Mouse (Mus musculus) right cerebral cortex, postnatal 10 days (tissue): ENCODE measurements around the gene Cdc5l.
"Not testable (repeated sequence)": the region's sequence is repeated elsewhere in the genome, so short reads cannot be mapped to it uniquely, and the experiment has no call there.

Experiments
- DNase-seq, 2 experiments: peaks; one replicate each; pipeline ENCODE4 v3.0.0; 2021; ENCODE audit warnings: low spot score in 2 of 2

The Cdc5l gene

GRCm38 (mm10) chr17:45433419-45434261 is at the start of gene Cdc5l:
Cdc5l (minus strand) TSS chr17:45433737.
- peak; percentile 98 to 99 for DNase-seq

DNA sequence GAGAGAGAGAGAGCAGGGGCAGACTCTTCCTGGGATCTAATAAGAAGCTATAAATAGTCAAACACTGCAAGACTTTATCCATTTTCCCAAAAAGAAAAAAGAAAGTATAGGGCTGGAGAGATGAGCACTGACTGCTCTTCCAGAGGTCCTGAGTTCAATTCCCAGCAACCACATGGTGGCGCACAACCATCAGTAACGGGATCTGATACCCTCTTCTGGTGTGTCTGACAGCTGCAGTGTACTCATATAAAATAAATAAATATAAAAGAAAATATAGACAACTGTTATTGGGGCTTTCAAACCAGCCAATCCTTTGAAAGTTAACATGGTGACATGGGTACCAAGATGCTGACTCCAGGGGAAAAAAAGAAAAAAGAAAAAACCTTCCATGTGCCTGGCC is 46.9 kb upstream of the Cdc5l start:
- no peak for DNase-seq

DNA sequence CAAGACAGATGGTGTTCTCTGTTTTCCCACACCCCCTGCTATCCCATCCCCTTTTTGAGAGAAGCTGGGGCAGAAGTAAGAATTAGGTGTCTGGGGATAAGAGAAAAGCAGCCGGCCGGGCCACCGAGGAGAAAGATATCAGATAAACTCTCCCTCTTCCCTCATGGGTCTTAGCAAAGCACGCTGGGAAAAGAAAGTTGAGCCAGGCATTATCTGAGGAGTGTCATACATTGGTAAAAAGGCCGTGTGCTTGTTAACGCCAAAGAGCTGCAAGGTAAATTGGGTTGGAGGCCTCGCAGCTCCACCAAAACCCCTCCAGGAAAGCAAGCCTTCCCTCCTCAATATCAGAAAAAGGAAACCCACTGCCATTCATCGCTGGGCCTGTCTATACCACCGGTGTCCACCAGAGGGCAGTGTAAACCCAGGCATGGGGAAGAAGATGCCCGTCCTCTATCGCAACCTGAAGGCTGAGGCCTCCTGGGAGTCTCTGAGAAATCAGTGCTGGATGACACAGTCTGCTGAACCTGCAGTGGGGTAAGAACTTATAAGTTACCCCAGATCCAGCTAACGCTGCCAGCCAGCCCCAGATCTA is 44.8 kb upstream of the Cdc5l start:
- DNase-seq = peak; percentile 81 to 92

DNA sequence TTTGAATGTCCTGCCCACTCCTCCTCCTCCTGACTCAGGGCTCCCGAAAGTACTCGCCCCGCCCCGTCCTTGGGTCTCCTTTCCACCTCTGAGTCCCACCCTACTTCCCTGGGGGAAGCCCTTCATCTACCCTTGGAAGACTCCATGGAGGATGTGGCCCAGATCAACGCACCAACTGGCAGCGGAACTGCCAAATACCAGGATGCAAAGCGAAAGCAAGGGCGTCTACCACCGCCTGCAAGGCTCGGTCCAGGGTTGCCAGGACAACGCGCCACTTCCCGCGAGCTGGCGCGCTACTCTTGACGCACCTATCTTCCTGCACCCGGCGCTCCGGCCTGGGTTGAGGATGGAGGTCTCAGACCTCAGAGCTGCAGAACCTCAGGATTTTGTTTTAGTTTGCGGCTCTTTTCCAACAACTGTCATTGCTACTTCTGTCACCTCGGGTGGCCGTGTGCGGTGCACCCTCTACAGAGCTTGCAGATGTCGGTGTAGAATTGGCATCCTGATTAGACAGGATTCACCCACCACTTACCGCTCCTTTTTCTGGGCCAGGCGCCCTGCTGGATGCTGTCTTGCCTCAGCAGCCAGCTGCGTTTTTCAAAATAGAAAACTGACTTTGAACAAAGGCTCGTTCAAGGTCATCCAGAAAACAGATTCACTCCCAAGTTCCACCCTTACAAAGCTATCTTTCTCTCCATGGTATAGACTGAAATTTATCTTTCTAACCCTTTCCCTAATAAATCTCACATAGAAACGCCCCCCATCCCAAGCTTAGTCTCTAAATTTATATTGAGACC is 41.3 kb upstream of the Cdc5l start, which contains the start of gene Spats1:
Gene Spats1 (minus strand): TSS at position 747 of the 797 bp plus-strand sequence.
- peak; percentile 92 to 95 for DNase-seq

DNA sequence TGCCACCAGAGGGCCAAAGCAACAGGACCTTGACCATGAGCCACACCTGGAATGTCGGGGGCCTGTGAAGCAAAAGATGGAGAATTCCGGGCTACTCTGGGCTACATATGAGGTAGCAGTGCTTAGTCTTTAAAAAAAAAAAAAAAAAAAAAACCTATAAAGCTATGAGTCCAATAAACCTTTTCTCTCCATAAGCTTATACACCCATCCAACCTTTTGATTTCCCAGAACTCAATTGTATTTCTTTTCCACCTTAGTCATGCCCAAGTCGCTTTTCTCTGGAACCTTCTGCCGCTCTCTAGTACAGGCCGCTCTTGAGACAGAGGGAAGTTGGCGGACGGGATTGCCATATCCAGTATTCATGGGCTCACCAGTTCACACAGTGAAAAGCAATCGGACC is 40.6 kb upstream of the Cdc5l start:
- no peak for DNase-seq

DNA sequence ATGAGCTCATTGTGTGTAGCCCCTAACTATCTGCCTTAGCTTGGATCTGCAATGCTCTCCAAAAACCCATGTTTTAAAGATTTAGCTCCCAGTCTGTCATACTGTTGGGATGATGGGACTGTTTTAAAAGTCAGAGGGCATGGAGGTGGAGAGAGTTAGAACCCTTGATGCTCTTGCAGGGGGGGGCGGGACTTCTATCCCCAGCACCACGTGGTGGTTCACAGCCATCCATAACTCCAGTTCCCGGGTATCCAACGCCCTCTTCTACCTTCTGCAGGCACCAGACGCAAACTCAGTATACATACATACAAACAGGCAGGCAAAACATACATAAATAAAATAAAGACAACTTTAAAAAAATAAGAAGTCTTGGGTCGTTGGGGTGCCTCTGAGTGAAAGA is 40.1 kb upstream of the Cdc5l start:
- no peak for DNase-seq

DNA sequence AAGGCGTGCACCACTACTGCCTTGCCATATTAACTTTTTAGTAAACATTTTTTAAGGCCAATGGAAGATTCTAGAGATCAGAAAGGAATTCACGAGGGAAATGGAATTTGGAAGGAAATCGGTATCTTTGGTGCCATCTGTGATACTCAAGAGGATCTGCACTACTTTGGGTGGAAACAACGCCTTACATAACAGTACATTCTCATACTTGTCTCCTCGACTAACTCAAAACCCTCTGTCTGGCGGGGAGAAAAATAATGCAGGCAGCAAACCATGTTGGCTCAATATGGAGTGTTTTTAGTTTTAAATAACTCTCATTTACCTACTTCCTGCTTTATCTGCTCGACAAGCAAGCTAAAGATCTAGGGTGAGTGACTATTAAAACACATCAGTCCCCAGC is 37.2 kb upstream of the Cdc5l start:
- DNase-seq = no peak

- no peak for DNase-seq
These were observed 34.8 kb upstream of the Cdc5l start for GRCm38 (mm10) chr17:45468302-45468701.

DNA sequence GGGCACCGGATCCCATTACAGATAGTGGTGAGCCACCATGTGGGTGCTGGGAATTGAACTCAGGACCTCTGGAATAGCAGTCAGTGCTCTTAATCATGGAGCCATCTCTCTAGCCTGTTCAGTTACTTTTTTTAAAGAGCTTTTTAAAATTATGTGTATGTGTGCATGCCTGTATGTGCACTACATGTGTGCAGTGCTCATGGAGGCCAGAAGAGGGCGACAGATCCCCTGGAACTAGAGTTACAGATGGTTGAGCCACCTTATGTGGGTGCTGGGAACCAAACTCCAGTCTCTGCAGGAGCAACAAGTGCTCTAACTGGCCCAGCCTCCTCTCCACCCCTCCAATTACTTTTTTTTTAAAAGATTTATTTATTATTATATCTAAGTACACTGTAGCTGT is 33.2 kb upstream of the Cdc5l start:
- no peak for DNase-seq

DNA sequence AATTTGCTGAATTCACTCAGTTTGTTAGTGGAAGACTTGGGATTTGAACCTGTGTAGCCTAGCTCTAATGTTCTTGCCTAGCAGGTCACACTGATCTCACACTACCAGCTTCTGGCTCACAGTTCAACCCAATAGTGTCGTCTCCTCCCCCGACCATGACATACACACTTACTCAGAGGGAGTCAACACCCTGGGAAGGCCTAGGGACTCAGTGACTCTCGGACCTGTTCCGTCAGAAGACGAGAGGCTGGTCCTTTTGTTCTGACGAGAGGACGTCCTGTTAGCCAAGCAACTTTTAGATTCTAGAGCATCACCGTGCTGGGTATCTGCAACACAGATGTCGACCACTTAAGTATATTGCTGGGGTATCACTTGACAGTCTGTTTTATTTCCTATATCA is 30.7 kb upstream of the Cdc5l start:
- DNase-seq = no peak

GRCm38 (mm10) chr17:45462506-45462905 is 29.0 kb upstream of the Cdc5l start:
- no peak for DNase-seq

- no peak for DNase-seq
These were observed 25.5 kb upstream of the Cdc5l start for GRCm38 (mm10) chr17:45459062-45459461.

DNA sequence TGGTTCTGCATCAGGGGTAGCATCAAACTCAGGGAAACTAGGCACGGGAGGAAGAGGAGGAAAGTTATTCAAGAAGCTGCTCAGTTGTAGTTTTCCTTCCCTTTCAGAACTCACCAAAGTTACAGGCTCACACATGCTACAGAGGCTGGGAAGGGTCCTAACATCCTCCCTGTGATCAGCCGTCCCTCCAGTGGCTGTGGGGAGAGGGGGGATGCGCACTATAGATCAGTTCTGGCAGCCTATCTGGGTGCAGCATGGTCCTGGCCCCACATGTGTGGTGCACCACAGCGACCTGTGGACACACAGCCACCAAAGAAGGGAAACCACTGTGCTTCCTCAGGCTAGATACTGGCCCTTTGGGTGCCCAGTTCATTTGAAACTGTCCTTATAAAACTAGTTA is 25.0 kb upstream of the Cdc5l start:
- no peak for DNase-seq

DNA sequence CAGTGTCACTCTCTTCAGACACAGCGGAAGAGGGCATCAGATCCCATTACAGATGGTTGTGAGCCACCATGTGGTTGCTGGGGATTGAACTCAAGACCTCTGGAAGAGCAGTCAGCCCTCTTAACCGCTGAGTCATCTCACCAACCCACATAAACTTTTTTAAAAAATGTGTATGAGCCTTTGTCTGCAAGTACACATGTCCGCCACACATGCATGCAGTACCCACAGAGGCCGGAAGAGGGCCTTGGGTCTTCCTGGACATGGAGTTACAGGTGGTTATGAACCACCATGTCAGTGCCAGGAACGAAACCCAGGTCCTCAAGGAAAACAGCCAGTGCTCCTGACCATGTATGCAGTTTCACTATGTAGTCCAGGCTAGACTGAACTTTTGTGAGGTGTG is 23.9 kb upstream of the Cdc5l start:
- no peak for DNase-seq

- DNase-seq = no peak
These were observed 23.0 kb upstream of the Cdc5l start for GRCm38 (mm10) chr17:45456260-45457152.

DNA sequence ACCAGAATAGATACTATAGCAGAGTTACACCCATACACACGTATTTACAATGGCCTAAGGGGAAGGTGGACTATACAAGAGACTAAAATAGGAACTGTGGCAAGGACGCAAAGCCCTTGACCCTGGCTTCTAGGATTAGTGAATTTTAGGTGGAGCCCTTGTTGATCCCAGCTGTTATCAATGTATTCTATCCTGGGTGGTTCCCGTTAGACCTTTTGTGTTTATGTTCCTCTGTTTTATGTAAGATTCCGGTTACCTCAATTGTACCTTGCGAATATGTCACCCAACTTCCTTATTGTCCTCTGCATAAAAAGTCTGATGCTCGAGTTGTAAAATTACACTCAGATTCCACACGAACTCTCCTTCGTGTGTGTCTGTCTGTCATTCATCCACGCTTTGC is 22.2 kb upstream of the Cdc5l start:
- not testable (repeated sequence) for DNase-seq

- no peak for DNase-seq
These were observed 21.3 kb upstream of the Cdc5l start for GRCm38 (mm10) chr17:45454794-45455193.

GRCm38 (mm10) chr17:45452271-45452670 is 18.7 kb upstream of the Cdc5l start:
- DNase-seq = no peak

GRCm38 (mm10) chr17:45450153-45450552 is 16.6 kb upstream of the Cdc5l start:
- no peak for DNase-seq

- DNase-seq = no peak
These were observed 16.0 kb upstream of the Cdc5l start for GRCm38 (mm10) chr17:45449586-45449985.

DNA sequence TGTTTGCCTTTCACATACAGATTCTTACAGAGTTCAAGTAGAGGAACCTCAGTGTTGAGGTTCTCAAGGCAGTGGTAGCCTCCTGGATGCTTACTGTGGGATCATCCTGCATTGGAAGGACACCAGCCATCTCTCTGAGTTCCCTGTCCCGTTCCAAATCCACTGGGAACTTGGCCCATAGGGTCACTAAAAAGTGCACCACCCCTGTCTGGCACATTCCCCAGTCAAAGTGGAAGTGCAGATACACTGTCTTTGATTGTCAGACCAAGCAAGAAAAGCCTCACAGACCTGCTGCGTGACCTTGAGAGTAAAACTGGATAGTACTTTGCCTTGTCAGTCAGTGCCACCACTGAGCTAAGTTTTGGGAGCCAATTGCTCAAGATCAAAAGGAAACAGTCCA is 13.5 kb upstream of the Cdc5l start:
- no peak for DNase-seq

DNA sequence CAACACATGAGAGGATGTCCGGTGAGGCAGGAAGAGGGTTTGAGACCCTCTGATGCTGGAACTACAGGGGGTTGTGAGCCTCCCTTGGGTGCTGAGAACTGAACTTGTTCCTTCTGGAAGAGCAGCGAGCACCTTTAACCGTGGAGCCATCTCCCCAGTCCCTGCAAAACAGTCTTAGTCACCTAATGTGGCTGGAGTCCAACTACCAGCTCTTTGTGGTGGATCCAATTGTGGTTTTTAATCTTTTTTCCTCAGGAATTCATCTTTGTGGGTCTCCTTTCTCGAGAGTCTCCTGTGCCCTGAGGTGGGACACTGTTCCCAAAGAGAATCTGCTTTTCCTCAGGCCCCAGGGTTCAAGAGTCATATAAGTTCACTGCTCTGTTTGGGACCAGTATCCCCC is 12.4 kb upstream of the Cdc5l start:
- DNase-seq = no peak
